Mouse (Mus musculus) MEL (cell line): Measurements from ENCODE around the gene Fam173a. TPM values are rescaled to one million over a fixed set of nuclear protein-coding genes. Genes with fewer than 3 reads are reported as not detected.

ENCODE experiments used
- DNase-seq: peaks from one replicate; pipeline ENCODE4 v3.0.0; 2011; ENCODE audit warnings: low read depth, low spot score
- H3K27ac ChIP-seq: 2 replicates; pipeline ENCODE4 v1.5.1; 2012; ENCODE audit warnings: low read depth, mild to moderate bottlenecking, control low read depth, low read length, moderate library complexity; ENCODE audit not compliant: control insufficient read depth
- H3K27me3 ChIP-seq, 2 experiments: fragments of 150-350 bp in 1 of 2; sonication (generic) in 1 of 2; 2 replicates each; pipeline ENCODE4 v1.6.1; 2012; ENCODE audit warnings: low read length in 2 of 2, mild to moderate bottlenecking in 2 of 2, improper control_type of control experiment in 1 of 2, moderate library complexity in 1 of 2; ENCODE audit not compliant: insufficient read depth in 2 of 2, control insufficient read depth in 1 of 2
- H3K36me3 ChIP-seq, 2 experiments: 2 replicates each; pipeline ENCODE4 v1.6.1; 2012 to 2014; ENCODE audit warnings: low read length in 2 of 2, improper control_type of control experiment in 1 of 2, inconsistent platforms in 1 of 2, mild to moderate bottlenecking in 1 of 2; ENCODE audit not compliant: insufficient read depth in 2 of 2, control insufficient read depth in 1 of 2
- H3K4me1 ChIP-seq, 2 experiments: fragments of 150-350 bp in 1 of 2; sonication (generic) in 1 of 2; 2 replicates each; pipeline ENCODE4 v1.6.1; 2012; ENCODE audit warnings: low read length in 2 of 2, improper control_type of control experiment in 1 of 2, mild to moderate bottlenecking in 1 of 2; ENCODE audit not compliant: insufficient read depth in 2 of 2, control insufficient read depth in 1 of 2
- H3K4me3 ChIP-seq, 2 experiments: fragments of 150-350 bp in 1 of 2; sonication (generic) in 1 of 2; 2 replicates each; pipeline ENCODE4 v1.5.1; 2012; ENCODE audit warnings: low read depth in 2 of 2, low read length in 2 of 2, mild to moderate bottlenecking in 2 of 2, moderate library complexity in 2 of 2, control low read depth in 1 of 2, improper control_type of control experiment in 1 of 2; ENCODE audit not compliant: control insufficient read depth in 1 of 2, insufficient read depth in 1 of 2
- H3K79me2 ChIP-seq: 2 replicates; pipeline ENCODE4 v1.6.1; 2012; ENCODE audit warnings: mild to moderate bottlenecking, low read length, moderate library complexity; ENCODE audit not compliant: control insufficient read depth, poor library complexity, insufficient read depth
- H3K9ac ChIP-seq: 2 replicates; pipeline ENCODE4 v1.6.1; 2012; ENCODE audit warnings: low read depth, mild to moderate bottlenecking, control low read depth, low read length, moderate library complexity; ENCODE audit not compliant: control insufficient read depth, poor library complexity, severe bottlenecking
- H3K9me3 ChIP-seq: fragments of 150-350 bp; sonication (generic); replicated peaks from 2 replicates; pipeline ENCODE4 v1.6.1; 2012; ENCODE audit warnings: mild to moderate bottlenecking, low read length, improper control_type of control experiment, moderate library complexity; ENCODE audit not compliant: insufficient read depth
- CTCF ChIP-seq, 3 experiments: IDR thresholded peaks in 2 of 3; conservative IDR thresholded peaks in 1 of 3; 2 replicates each; pipeline ENCODE4 v1.5.1; 2011 to 2012; ENCODE audit warnings: low read length in 3 of 3, low read depth in 2 of 3, mild to moderate bottlenecking in 2 of 3, improper control_type of control experiment in 1 of 3, inconsistent platforms in 1 of 3, mixed read lengths in 1 of 3, moderate library complexity in 1 of 3; ENCODE audit not compliant: control insufficient read depth in 1 of 3, insufficient read depth in 1 of 3, poor library complexity in 1 of 3, severe bottlenecking in 1 of 3
- ELF1 ChIP-seq: IDR thresholded peaks from 2 replicates; pipeline ENCODE4 v1.6.1; 2014; ENCODE audit warnings: low read depth, mild to moderate bottlenecking, inconsistent platforms, low read length, improper control_type of control experiment, moderate library complexity
- JUND ChIP-seq: IDR thresholded peaks from 2 replicates; pipeline ENCODE4 v1.6.1; 2011; ENCODE audit warnings: low read depth, mild to moderate bottlenecking, improper control_type of control experiment, low read length
- MAFK ChIP-seq: IDR thresholded peaks from 2 replicates; pipeline ENCODE4 v1.6.1; 2011; ENCODE audit warnings: low read depth, mild to moderate bottlenecking, low read length, improper control_type of control experiment, borderline replicate concordance
- MEF2A ChIP-seq: IDR thresholded peaks from 2 replicates; pipeline ENCODE4 v1.6.1; 2014; ENCODE audit warnings: low read depth, mild to moderate bottlenecking, inconsistent platforms, low read length, improper control_type of control experiment; ENCODE audit not compliant: poor library complexity, insufficient replicate concordance, severe bottlenecking; ENCODE audit errors: extremely low read depth
- NRF1 ChIP-seq: IDR thresholded peaks from 2 replicates; pipeline ENCODE4 v1.6.1; 2014; ENCODE audit warnings: low read depth, mild to moderate bottlenecking, inconsistent platforms, low read length, improper control_type of control experiment, moderate library complexity; ENCODE audit not compliant: poor library complexity, insufficient read depth, severe bottlenecking
- POLR2AphosphoS2 ChIP-seq: IDR thresholded peaks from 2 replicates; pipeline ENCODE4 v1.6.1; 2011; ENCODE audit warnings: low read length, improper control_type of control experiment
- POLR2AphosphoS5 ChIP-seq: IDR thresholded peaks from 2 replicates; pipeline ENCODE4 v1.6.1; 2012; ENCODE audit warnings: low read depth, borderline replicate concordance, mild to moderate bottlenecking, inconsistent platforms, low read length, moderate library complexity, mixed read lengths
- TAL1 ChIP-seq: IDR thresholded peaks from 2 replicates; pipeline ENCODE4 v1.6.1; 2012; ENCODE audit warnings: mild to moderate bottlenecking, inconsistent platforms, low read length, moderate library complexity, mixed read lengths
- TCF12 ChIP-seq: IDR thresholded peaks from 2 replicates; pipeline ENCODE4 v1.6.1; 2014; ENCODE audit warnings: low read depth, mild to moderate bottlenecking, inconsistent platforms, low read length, improper control_type of control experiment, moderate library complexity
- UBTF ChIP-seq: IDR thresholded peaks from 2 replicates; pipeline ENCODE4 v1.6.1; 2012; ENCODE audit warnings: low read depth, mild to moderate bottlenecking, inconsistent platforms, low read length, improper control_type of control experiment, moderate library complexity, borderline replicate concordance; ENCODE audit not compliant: insufficient read depth
- USF2 ChIP-seq, 2 experiments: IDR thresholded peaks; 2 replicates each; pipeline ENCODE4 v1.6.1; 2011 to 2012; ENCODE audit warnings: improper control_type of control experiment in 2 of 2, low read length in 2 of 2, borderline replicate concordance in 1 of 2, inconsistent platforms in 1 of 2, low read depth in 1 of 2, mild to moderate bottlenecking in 1 of 2; ENCODE audit not compliant: insufficient read depth in 1 of 2
- ZKSCAN1 ChIP-seq: IDR thresholded peaks from 2 replicates; pipeline ENCODE4 v1.6.1; 2012; ENCODE audit warnings: low read depth, mild to moderate bottlenecking, inconsistent platforms, low read length, improper control_type of control experiment, moderate library complexity
- ZMIZ1 ChIP-seq: IDR thresholded peaks from 2 replicates; pipeline ENCODE4 v1.6.1; 2012; ENCODE audit warnings: low read depth, mild to moderate bottlenecking, inconsistent platforms, low read length, improper control_type of control experiment, moderate library complexity
- polyA plus RNA-seq, 2 experiments: library from polyadenylated mRNA; stranded (reverse) in 1 of 2; unstranded in 1 of 2; fragments of >175 nt in 1 of 2; fragments of >200 nt in 1 of 2; gene quantifications; 2 replicates each; pipeline versions ENCODE4 v1.2.1 to v1.2.4; 2012; ENCODE audit warnings: low replicate concordance in 2 of 2, low read depth in 1 of 2; ENCODE audit not compliant: insufficient read length in 2 of 2, insufficient read depth in 1 of 2, missing spikeins in 1 of 2
- total RNA-seq: library from RNA; depleted of rRNA; stranded (reverse); fragments of 300-350 nt; gene quantifications from 2 replicates; pipeline ENCODE4 v1.2.3, GENCODE M21; 2012

Fam173a gene
- total and polyA plus RNA-seq, 3 experiments: 36.6 to 39.0 TPM; not detected in 1

GRCm38 (mm10) chr17:25791843-25792527 is 716 bp downstream of the Fam173a start (continued):
- TF ChIP-seq MEF2A: no peak
- TF ChIP-seq ZKSCAN1: no peak
- peak; percentile 80 for TF ChIP-seq ELF1
- TF ChIP-seq JUND: no peak
- TF ChIP-seq USF2 (IDR thresholded peaks at IDR 0.05; ENCODE audit: borderline replicate concordance in 1 of 2, insufficient read depth in 1 of 2, low read depth in 1 of 2, low read length in 2 of 2): no peak
- no peak for TF ChIP-seq TAL1
- no peak; the same call in 1 of the 2 replicates for TF ChIP-seq POLR2AphosphoS5
- TF ChIP-seq MAFK: no peak
- TF ChIP-seq UBTF: 0 out of 2 replicates have a peak, but pooled peaks have one; percentile 67
- peak; percentile 64 for TF ChIP-seq TCF12
- TF ChIP-seq POLR2AphosphoS2: peak; percentile 80
- TF ChIP-seq CTCF (IDR thresholded peaks at IDR 0.05 in 2 of 3, conservative IDR thresholded peaks at IDR 0.05 in 1 of 3; ENCODE audit: control insufficient read depth in 1 of 3, insufficient read depth in 1 of 3, low read depth in 2 of 3, low read length in 3 of 3, poor library complexity in 1 of 3, severe bottlenecking in 1 of 3): no peak

GRCm38 (mm10) chr17:25791320-25791842 is 1.3 kb downstream of the Fam173a start:
- peak; percentile 13; the same call in 1 of the 2 replicates for TF ChIP-seq ZMIZ1
- no peak for TF ChIP-seq NRF1
- Histone ChIP-seq H3K9me3 (no peaks in the 10 kb centered on the region), H3K4me3 (peak overlapping the region; percentile 67 to 84), H3K9ac (peak overlapping the region; percentile 87), H3K36me3 (peaks cover 0 to 5% of the 10 kb centered on the region in 2 experiments; a peak in 1 of 4 replicates), H3K79me2 (peaks cover 16% of the 10 kb centered on the region), H3K4me1 (peaks cover 0 to 24% of the 10 kb centered on the region in 2 experiments; a peak in 2 of 4 replicates), H3K27me3 (no peaks in the 10 kb centered on the region), H3K27ac (peak overlapping the region; percentile 97)
- no peak for DNase-seq
